Mouse (Mus musculus): Measurements from ENCODE around the gene Tex52. TPM values are rescaled to one million over a fixed set of nuclear protein-coding genes. Genes with fewer than 3 reads are reported as not detected.

The Tex52 gene
- total and polyA plus RNA-seq, 2 experiments from 2014 or later: 0.20 to 1.4 TPM

GRCm38 (mm10) chr6:128390683-128391082, 15.4 kb downstream of the Tex52 start:
- Histone ChIP-seq H3K27me3 (ENCODE audit: insufficient read depth, low read length) (no peaks in the 10 kb centered on the region), H3K9ac (replicated peaks; ENCODE audit: low read length) (no peak overlapping the region), H3K4me1 (ENCODE audit: insufficient read depth, low read length) (no peaks in the 10 kb centered on the region), H3K27ac (no peak overlapping the region), H3K4me2 (ENCODE audit: low read depth, low read length) (no peak overlapping the region), H3K36me3 (ENCODE audit: insufficient read depth, low read length) (no peaks in the 10 kb centered on the region), H3K9me3 (ENCODE audit: low read length) (no peaks in the 10 kb centered on the region), H3K4me3 (ENCODE audit: low read length) (no peak overlapping the region)
- DNase-seq (ENCODE audit: low spot score): no peak
- 63% methylated on average over 1 of the region's 1 CpGs for WGBS
- ATAC-seq: no peak
- no peak for TF ChIP-seq CTCF (IDR thresholded peaks at IDR 0.05; ENCODE audit: low read depth)

GRCm38 (mm10) chr6:128397574-128398261, 22.5 kb downstream of the Tex52 start:
- Histone ChIP-seq H3K36me3 (ENCODE audit: insufficient read depth, low read length) (no peaks in the 10 kb centered on the region), H3K4me3 (ENCODE audit: low read length) (no peak overlapping the region), H3K9me3 (ENCODE audit: low read length) (no peaks in the 10 kb centered on the region), H3K4me1 (ENCODE audit: insufficient read depth, low read length) (peaks cover 4% of the 10 kb centered on the region), H3K27ac (no peak overlapping the region), H3K4me2 (ENCODE audit: low read depth, low read length) (no peak overlapping the region), H3K9ac (replicated peaks; ENCODE audit: low read length) (no peak overlapping the region), H3K27me3 (ENCODE audit: insufficient read depth, low read length) (no peaks in the 10 kb centered on the region)
- no peak for TF ChIP-seq CTCF (IDR thresholded peaks at IDR 0.05; ENCODE audit: low read depth)
- DNase-seq (ENCODE audit: low spot score): no peak
- 84% methylated on average over 7 of the region's 7 CpGs for WGBS
- ATAC-seq: no peak

- Histone ChIP-seq H3K4me2 (ENCODE audit: low read depth, low read length) (peak within 1 kb of the TSS; percentile 57), H3K9me3 (ENCODE audit: low read length) (no peaks in the 10 kb centered on the region), H3K36me3 (ENCODE audit: insufficient read depth, low read length) (no peaks in the 10 kb centered on the region), H3K27ac (peak within 1 kb of the TSS; percentile 73), H3K9ac (replicated peaks; ENCODE audit: low read length) (peak within 1 kb of the TSS; percentile 41), H3K4me3 (ENCODE audit: low read length) (peak within 1 kb of the TSS; percentile 31), H3K27me3 (ENCODE audit: insufficient read depth, low read length) (no peaks in the 10 kb centered on the region), H3K4me1 (ENCODE audit: insufficient read depth, low read length) (peaks cover 4% of the 10 kb centered on the region)
- TF ChIP-seq CTCF (IDR thresholded peaks at IDR 0.05; ENCODE audit: low read depth): no peak
- 63% methylated on average over 3 of the region's 3 CpGs for WGBS
- ATAC-seq (no peak), DNase-seq (ENCODE audit: low spot score) (no peak)
These were observed 23.7 kb downstream of the Tex52 start, which contains the start of gene Nrip2 for GRCm38 (mm10) chr6:128398996-128399395. Gene Nrip2, plus strand, starts transcription at chr6:128399296.

GRCm38 (mm10) chr6:128399421-128400185, 24.3 kb downstream of the Tex52 start:
- Histone ChIP-seq H3K4me3 (ENCODE audit: low read length) (peak overlapping the region; percentile 31), H3K9ac (replicated peaks; ENCODE audit: low read length) (peak overlapping the region; percentile 41), H3K36me3 (ENCODE audit: insufficient read depth, low read length) (no peaks in the 10 kb centered on the region), H3K27ac (peak overlapping the region; percentile 73), H3K4me1 (ENCODE audit: insufficient read depth, low read length) (peaks cover 4% of the 10 kb centered on the region), H3K4me2 (ENCODE audit: low read depth, low read length) (peak overlapping the region; percentile 57), H3K9me3 (ENCODE audit: low read length) (no peaks in the 10 kb centered on the region), H3K27me3 (ENCODE audit: insufficient read depth, low read length) (no peaks in the 10 kb centered on the region)
- DNase-seq (ENCODE audit: low spot score): peak; percentile 76
- 30% methylated on average over 21 of the region's 21 CpGs for WGBS
- peak; percentile 94 for ATAC-seq
- TF ChIP-seq CTCF (IDR thresholded peaks at IDR 0.05; ENCODE audit: low read depth): peak; percentile 22; the same call in 1 of the 2 replicates

- H3K4me3 ChIP-seq (ENCODE audit: low read length): no peak overlapping the region
- DNase-seq (ENCODE audit: low spot score): no peak
- H3K9ac ChIP-seq (replicated peaks; ENCODE audit: low read length): no peak overlapping the region
- no peaks in the 10 kb centered on the region for H3K9me3 ChIP-seq (ENCODE audit: low read length)
- WGBS: 44% methylated on average over 5 of the region's 5 CpGs
- no peak for TF ChIP-seq CTCF (IDR thresholded peaks at IDR 0.05; ENCODE audit: low read depth)
- no peak overlapping the region for H3K27ac ChIP-seq
- no peak for ATAC-seq
- peaks cover 19% of the 10 kb centered on the region; the same call in 1 of the 2 replicates for H3K36me3 ChIP-seq (ENCODE audit: insufficient read depth, low read length)
- no peak overlapping the region for H3K4me2 ChIP-seq (ENCODE audit: low read depth, low read length)
- H3K4me1 ChIP-seq (ENCODE audit: insufficient read depth, low read length): peaks cover 4% of the 10 kb centered on the region
- H3K27me3 ChIP-seq (ENCODE audit: insufficient read depth, low read length): no peaks in the 10 kb centered on the region
These were observed 29.5 kb downstream of the Tex52 start for GRCm38 (mm10) chr6:128404708-128405107.

- no peak overlapping the region for H3K4me2 ChIP-seq (ENCODE audit: low read depth, low read length)
- DNase-seq (ENCODE audit: low spot score): no peak
- H3K27me3 ChIP-seq (ENCODE audit: insufficient read depth, low read length): no peaks in the 10 kb centered on the region
- H3K4me1 ChIP-seq (ENCODE audit: insufficient read depth, low read length): no peaks in the 10 kb centered on the region
- no peak overlapping the region for H3K9ac ChIP-seq (replicated peaks; ENCODE audit: low read length)
- 85% methylated on average over 7 of the region's 7 CpGs for WGBS
- no peak for ATAC-seq
- H3K36me3 ChIP-seq (ENCODE audit: insufficient read depth, low read length): peaks cover 30% of the 10 kb centered on the region
- TF ChIP-seq CTCF (IDR thresholded peaks at IDR 0.05; ENCODE audit: low read depth): no peak
- H3K27ac ChIP-seq: no peak overlapping the region
- no peaks in the 10 kb centered on the region for H3K9me3 ChIP-seq (ENCODE audit: low read length)
- no peak overlapping the region for H3K4me3 ChIP-seq (ENCODE audit: low read length)
These were observed 33.4 kb downstream of the Tex52 start for GRCm38 (mm10) chr6:128408544-128409125.
